Mouse (Mus musculus): ENCODE measurements around the gene 9630041A04Rik. TPM values are rescaled to one million over a fixed set of nuclear protein-coding genes. Genes with fewer than 3 reads are reported as not detected.

The 9630041A04Rik gene
- polyA plus RNA-seq, 1 experiment = not detected

DNA sequence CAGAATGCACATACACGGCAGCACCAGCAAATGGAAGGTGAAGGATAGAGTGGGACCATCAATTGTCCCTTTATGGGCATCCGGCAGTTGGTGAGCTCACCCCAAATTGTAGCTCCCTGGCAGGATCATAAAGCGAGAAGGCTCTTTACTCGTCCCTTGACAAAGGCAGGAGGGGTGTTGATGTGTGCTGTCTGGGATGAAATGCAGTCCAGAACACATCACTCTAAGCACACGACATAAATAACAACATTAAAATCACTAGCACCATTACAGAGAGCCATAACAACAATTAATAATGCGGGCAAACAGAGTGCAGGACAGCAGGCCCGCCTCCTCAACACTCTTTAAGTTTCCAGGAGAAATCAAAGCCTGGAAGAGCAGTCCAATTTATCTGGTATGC, 120.7 kb downstream of the 9630041A04Rik start:
- TF ChIP-seq GATA1 (IDR thresholded peaks at IDR 0.05; ENCODE audit: borderline replicate concordance, low read length) (no peak), FLI1 (IDR thresholded peaks at IDR 0.05; ENCODE audit: low read length) (no peak)
- Histone ChIP-seq H3K9me3 (no peaks in the 10 kb centered on the region), H3K4me3 (replicated peaks) (no peak overlapping the region), H3K27me3 (replicated peaks) (no peaks in the 10 kb centered on the region), H3K36me3 (replicated peaks; ENCODE audit: low read length) (peaks cover 2% of the 10 kb centered on the region), H3K4me1 (peaks cover 65% of the 10 kb centered on the region)

DNA sequence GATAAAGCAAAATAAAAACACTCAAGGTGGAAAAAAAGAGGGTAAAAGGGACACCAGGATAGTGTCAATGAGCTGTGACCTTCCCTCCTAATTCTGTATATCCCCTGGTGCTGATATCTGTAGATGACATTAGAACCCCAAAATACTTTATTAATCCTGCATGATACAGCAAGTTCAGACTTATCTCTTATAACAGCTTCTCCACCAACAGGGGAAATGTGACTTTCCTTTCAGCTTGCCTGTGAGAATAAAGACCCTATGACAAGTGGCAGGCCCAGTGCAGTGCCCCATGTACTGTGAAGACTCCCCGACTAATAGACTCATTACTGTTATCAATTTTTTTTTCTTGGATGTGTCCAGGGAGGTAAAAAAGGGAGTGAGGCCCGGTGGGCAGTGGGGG, 125.3 kb downstream of the 9630041A04Rik start:
- TF ChIP-seq FLI1 (IDR thresholded peaks at IDR 0.05; ENCODE audit: low read length) (no peak), GATA1 (IDR thresholded peaks at IDR 0.05; ENCODE audit: borderline replicate concordance, low read length) (no peak)
- H3K9me3 ChIP-seq = no peaks in the 10 kb centered on the region

DNA sequence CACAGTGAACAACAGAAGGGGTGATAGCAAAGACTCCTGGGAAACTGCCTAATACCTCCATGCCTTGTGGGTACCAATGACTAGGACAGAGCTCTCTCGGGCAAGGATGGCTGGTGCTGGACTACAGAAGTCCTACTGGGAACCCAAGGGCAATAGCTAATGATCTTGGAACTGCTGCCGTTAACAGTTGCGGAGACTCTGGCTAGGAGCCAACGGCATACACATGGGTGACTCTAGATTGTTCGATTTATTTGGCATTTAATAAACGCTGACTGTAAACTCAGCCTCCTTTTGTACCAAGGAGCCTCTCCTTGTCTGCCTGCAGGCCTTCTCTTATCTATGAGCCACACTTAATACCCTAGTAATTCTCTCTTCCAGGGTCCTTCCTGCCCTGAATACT, 128.4 kb downstream of the 9630041A04Rik start:
- Histone ChIP-seq H3K4me1 (peaks cover 67% of the 10 kb centered on the region), H3K9me3 (no peaks in the 10 kb centered on the region), H3K4me3 (replicated peaks) (no peak overlapping the region), H3K36me3 (replicated peaks; ENCODE audit: low read length) (no peaks in the 10 kb centered on the region), H3K27me3 (replicated peaks) (no peaks in the 10 kb centered on the region)
- TF ChIP-seq GATA1 (IDR thresholded peaks at IDR 0.05; ENCODE audit: borderline replicate concordance, low read length) (no peak), FLI1 (IDR thresholded peaks at IDR 0.05; ENCODE audit: low read length) (no peak)

More for the DNA sequence above, 125.3 kb downstream of the 9630041A04Rik start:
- Histone ChIP-seq H3K4me1 (peaks cover 80% of the 10 kb centered on the region), H3K4me3 (replicated peaks) (no peak overlapping the region), H3K27me3 (replicated peaks) (no peaks in the 10 kb centered on the region), H3K36me3 (replicated peaks; ENCODE audit: low read length) (no peaks in the 10 kb centered on the region)

DNA sequence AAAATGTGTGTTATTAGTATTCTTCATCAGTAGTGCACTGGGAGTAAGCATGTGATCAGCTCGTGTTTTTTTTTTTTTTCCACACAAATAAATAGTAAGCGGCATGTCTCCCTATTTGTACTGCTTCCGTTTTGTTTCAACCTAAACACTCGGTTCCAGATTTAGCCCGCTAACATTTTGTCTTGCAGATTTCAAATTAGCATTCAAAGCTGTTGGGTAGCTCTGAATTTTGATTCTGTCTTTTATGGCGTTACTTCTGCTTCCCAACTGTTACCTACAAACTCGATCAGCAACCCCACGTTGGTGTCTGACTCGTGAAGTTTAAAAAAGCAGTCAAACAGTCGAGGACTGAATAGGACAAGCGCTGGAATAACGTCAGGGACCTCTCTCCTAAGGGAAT, 129.2 kb downstream of the 9630041A04Rik start:
- TF ChIP-seq GATA1 (IDR thresholded peaks at IDR 0.05; ENCODE audit: borderline replicate concordance, low read length) (no peak), FLI1 (IDR thresholded peaks at IDR 0.05; ENCODE audit: low read length) (no peak)
- Histone ChIP-seq H3K4me3 (replicated peaks) (no peak overlapping the region), H3K27me3 (replicated peaks) (no peaks in the 10 kb centered on the region), H3K4me1 (peaks cover 68% of the 10 kb centered on the region), H3K36me3 (replicated peaks; ENCODE audit: low read length) (no peaks in the 10 kb centered on the region), H3K9me3 (no peaks in the 10 kb centered on the region)

Data from megakaryocyte, embryonic 14.5 days (primary cell).